Mouse (Mus musculus) kidney, embryonic 16.5 days (tissue): Measurements from ENCODE around the gene Gfpt1. TPM values are rescaled to one million over a fixed set of nuclear protein-coding genes. Genes with fewer than 3 reads are reported as not detected.
A peak's percentile ranks its signal among the peaks of the same experiment; 100 is the strongest.
"Not testable (repeated sequence)": the region's sequence is repeated elsewhere in the genome, so short reads cannot be mapped to it uniquely, and the experiment has no call there.

Source experiments
- ATAC-seq: fragments of 200-750 bp; cut with Nextera tagmentation; 2 replicates; pipeline ENCODE4 v1.8.0; 2017; ENCODE audit warnings: moderate TSS enrichment; ENCODE audit not compliant: low FRiP score, low TSS enrichment
- H3K27ac ChIP-seq: fragments of 300-500 bp; sonication (generic); 2 replicates; pipeline ENCODE4 v1.5.1; 2014; ENCODE audit warnings: low read length
- H3K27me3 ChIP-seq: fragments of 300-500 bp; sonication (generic); 2 replicates; pipeline ENCODE4 v1.6.1; 2014; ENCODE audit warnings: low read length, control low read depth, mixed read lengths; ENCODE audit not compliant: insufficient read depth
- H3K36me3 ChIP-seq: fragments of 300-500 bp; sonication (generic); 2 replicates; pipeline ENCODE4 v1.6.1; 2014; ENCODE audit warnings: low read length, control low read depth, mixed read lengths; ENCODE audit not compliant: insufficient read depth
- H3K4me1 ChIP-seq: fragments of 300-500 bp; sonication (generic); 2 replicates; pipeline ENCODE4 v1.6.1; 2014; ENCODE audit warnings: low read length, control low read depth, mixed read lengths; ENCODE audit not compliant: insufficient read depth
- H3K4me2 ChIP-seq: fragments of 300-500 bp; sonication (generic); replicated peaks from 2 replicates; pipeline ENCODE4 v1.6.1; 2014; ENCODE audit warnings: low read depth, low read length
- H3K4me3 ChIP-seq: fragments of 300-500 bp; sonication (generic); 2 replicates; pipeline ENCODE4 v1.5.1; 2014; ENCODE audit warnings: mild to moderate bottlenecking, low read length
- H3K9ac ChIP-seq: fragments of 300-500 bp; sonication (generic); replicated peaks from 2 replicates; pipeline ENCODE4 v1.6.1; 2014; ENCODE audit warnings: low read length
- H3K9me3 ChIP-seq: fragments of 300-500 bp; sonication (generic); 2 replicates; pipeline ENCODE4 v1.6.1; 2016; ENCODE audit warnings: low read length, control low read depth
- WGBS: fragments of 180-500 bp; shearing (Covaris S2); extraction: QIAGEN DNeasy Blood & Tissue Kit; methylation state at CpG from one replicate; pipeline ENCODE4 v1.1.7; 2014; 5-methylcytosine and 5-hydroxymethylcytosine counted together
- polyA plus RNA-seq: library from polyadenylated mRNA; unstranded; fragments of >200 nt; fragmentation: Nextera tagmentation; extraction: Ambion mirVana; gene quantifications from 2 replicates; pipeline ENCODE4 v1.2.1, GENCODE M21; 2015

Gfpt1 gene
- polyA plus RNA-seq, 1 experiment from 2014 or later, result 18.1 TPM

GRCm38 (mm10) chr6:87039161-87039560 lies 3.5 kb upstream of the Gfpt1 start:
- 85% methylated on average over 8 of the region's 8 CpGs for WGBS
- H3K36me3 ChIP-seq, result no peaks in the 10 kb centered on the region
- no peak overlapping the region for H3K27ac ChIP-seq
- no peak for ATAC-seq
- no peak overlapping the region for H3K4me3 ChIP-seq
- H3K9me3 ChIP-seq, result no peaks in the 10 kb centered on the region
- peaks cover 8% of the 10 kb centered on the region for H3K4me1 ChIP-seq
- no peak overlapping the region for H3K9ac ChIP-seq
- H3K27me3 ChIP-seq, result no peaks in the 10 kb centered on the region
- H3K4me2 ChIP-seq, result no peak overlapping the region

GRCm38 (mm10) chr6:87040971-87041370 lies 1.7 kb upstream of the Gfpt1 start:
- Histone ChIP-seq H3K27me3 (no peaks in the 10 kb centered on the region), H3K9ac (no peak overlapping the region), H3K27ac (0 out of 2 replicates have a peak overlapping the region, but pooled peaks have one; percentile 99), H3K36me3 (no peaks in the 10 kb centered on the region), H3K4me3 (no peak overlapping the region), H3K9me3 (no peaks in the 10 kb centered on the region), H3K4me2 (no peak overlapping the region), H3K4me1 (peaks cover 16% of the 10 kb centered on the region)
- 79% methylated on average over 4 of the region's 4 CpGs for WGBS
- ATAC-seq, result no peak

- no peaks in the 10 kb centered on the region for H3K9me3 ChIP-seq
- ATAC-seq, result no peak
- peak overlapping the region; percentile 69 for H3K4me2 ChIP-seq
- no peak overlapping the region for H3K9ac ChIP-seq
- WGBS, result 91% methylated on average over 7 of the region's 7 CpGs
- H3K36me3 ChIP-seq, result no peaks in the 10 kb centered on the region
- peak overlapping the region; percentile 87 for H3K4me3 ChIP-seq
- peak overlapping the region; percentile 99; the same call in 1 of the 2 replicates for H3K27ac ChIP-seq
- peaks cover 16% of the 10 kb centered on the region for H3K4me1 ChIP-seq
- H3K27me3 ChIP-seq, result no peaks in the 10 kb centered on the region
Measured at GRCm38 (mm10) chr6:87041431-87041830, 1.2 kb upstream of the Gfpt1 start.

- peak; percentile 20; the same call in 1 of the 2 replicates for ATAC-seq
- peaks cover 16% of the 10 kb centered on the region for H3K4me1 ChIP-seq
- peak overlapping the region; percentile 99 for H3K27ac ChIP-seq
- H3K4me3 ChIP-seq, result peak overlapping the region; percentile 87
- under 1% methylated on average over 11 of the region's 11 CpGs for WGBS
- peak overlapping the region; percentile 69 for H3K4me2 ChIP-seq
- H3K36me3 ChIP-seq, result no peaks in the 10 kb centered on the region
- H3K9ac ChIP-seq, result peak overlapping the region; percentile 94
- H3K27me3 ChIP-seq, result no peaks in the 10 kb centered on the region
- H3K9me3 ChIP-seq, result no peaks in the 10 kb centered on the region
Measured at GRCm38 (mm10) chr6:87042004-87042336, 676 bp upstream of the Gfpt1 start.

- 2% methylated on average over 9 of the region's 9 CpGs for WGBS
- peaks cover 1% of the 10 kb centered on the region; the same call in 1 of the 2 replicates for H3K36me3 ChIP-seq
- ATAC-seq, result peak; percentile 50
Measured at GRCm38 (mm10) chr6:87043131-87043516, 478 bp downstream of the Gfpt1 start.

GRCm38 (mm10) chr6:87044895-87045294 lies 2.2 kb downstream of the Gfpt1 start:
- H3K27ac ChIP-seq, result no peak overlapping the region
- ATAC-seq, result no peak
- no peaks in the 10 kb centered on the region for H3K27me3 ChIP-seq
- no peak overlapping the region for H3K4me3 ChIP-seq
- no peak overlapping the region for H3K4me2 ChIP-seq
- H3K4me1 ChIP-seq, result peaks cover 16% of the 10 kb centered on the region
- H3K36me3 ChIP-seq, result peaks cover 2% of the 10 kb centered on the region; the same call in 1 of the 2 replicates
- H3K9ac ChIP-seq, result no peak overlapping the region
- 80% methylated on average over 2 of the region's 2 CpGs for WGBS
- H3K9me3 ChIP-seq, result no peaks in the 10 kb centered on the region

More at GRCm38 (mm10) chr6:87043131-87043516, 478 bp downstream of the Gfpt1 start:
- Histone ChIP-seq H3K9ac (peak overlapping the region; percentile 94), H3K27ac (peak overlapping the region; percentile 99), H3K4me1 (peaks cover 16% of the 10 kb centered on the region), H3K27me3 (no peaks in the 10 kb centered on the region), H3K9me3 (no peaks in the 10 kb centered on the region), H3K4me2 (peak overlapping the region; percentile 69), H3K4me3 (peak overlapping the region; percentile 87)

GRCm38 (mm10) chr6:87045507-87045906 lies 2.9 kb downstream of the Gfpt1 start:
- 80% methylated on average over 3 of the region's 3 CpGs for WGBS
- no peak overlapping the region for H3K4me3 ChIP-seq
- H3K4me1 ChIP-seq, result peaks cover 16% of the 10 kb centered on the region
- no peak overlapping the region for H3K4me2 ChIP-seq
- no peak overlapping the region for H3K9ac ChIP-seq
- no peak overlapping the region for H3K27ac ChIP-seq
- H3K27me3 ChIP-seq, result no peaks in the 10 kb centered on the region
- H3K9me3 ChIP-seq, result no peaks in the 10 kb centered on the region
- H3K36me3 ChIP-seq, result peaks cover 2% of the 10 kb centered on the region; the same call in 1 of the 2 replicates
- no peak for ATAC-seq

GRCm38 (mm10) chr6:87048712-87049111 lies 6.1 kb downstream of the Gfpt1 start:
- not testable (repeated sequence) for H3K9me3 ChIP-seq, H3K9ac ChIP-seq, H3K4me2 ChIP-seq, H3K4me3 ChIP-seq, H3K27me3 ChIP-seq, ATAC-seq, H3K27ac ChIP-seq
- WGBS, result 95% methylated on average over 7 of the region's 7 CpGs
- H3K4me1 ChIP-seq, result peaks cover 12% of the 10 kb centered on the region
- peaks cover 26% of the 10 kb centered on the region for H3K36me3 ChIP-seq

- no peak overlapping the region for H3K27ac ChIP-seq
- no peak for ATAC-seq
Measured at GRCm38 (mm10) chr6:87051886-87052425, 9.3 kb downstream of the Gfpt1 start.

GRCm38 (mm10) chr6:87054193-87054592 lies 11.5 kb downstream of the Gfpt1 start:
- Histone ChIP-seq H3K4me1 (no peaks in the 10 kb centered on the region), H3K4me2 (no peak overlapping the region), H3K27ac (no peak overlapping the region), H3K27me3 (no peaks in the 10 kb centered on the region), H3K36me3 (peaks cover 59% of the 10 kb centered on the region), H3K4me3 (no peak overlapping the region), H3K9me3 (no peaks in the 10 kb centered on the region), H3K9ac (no peak overlapping the region)
- WGBS, result 94% methylated on average over 8 of the region's 8 CpGs
- no peak for ATAC-seq

More at GRCm38 (mm10) chr6:87051886-87052425, 9.3 kb downstream of the Gfpt1 start:
- Histone ChIP-seq H3K9ac (no peak overlapping the region), H3K27me3 (no peaks in the 10 kb centered on the region), H3K36me3 (peaks cover 45% of the 10 kb centered on the region), H3K4me3 (no peak overlapping the region), H3K9me3 (no peaks in the 10 kb centered on the region), H3K4me1 (no peaks in the 10 kb centered on the region), H3K4me2 (no peak overlapping the region)
- 90% methylated on average over 10 of the region's 10 CpGs for WGBS
